Mouse (Mus musculus) spleen, postnatal 10 days (tissue): ENCODE measurements at regions not wholly inside any gene's neighbourhood (a gene's known extent, or its start where the extent isn't known, plus 50 kb on each side); places are given as distances from the start of the nearest gene placed in this dataset.
A peak's percentile ranks its signal among the peaks of the same experiment; 100 is the strongest.

ENCODE experiments used
- DNase-seq, 2 experiments: peaks; one replicate each; pipeline ENCODE4 v3.0.0; 2021 to 2022; ENCODE audit warnings: low spot score in 2 of 2

- DNase-seq: peak in 1 of 2 experiments; percentile 43
These were observed 52.6 kb upstream of the Smndc1 start for GRCm38 (mm10) chr19:53442756-53443654.

DNA sequence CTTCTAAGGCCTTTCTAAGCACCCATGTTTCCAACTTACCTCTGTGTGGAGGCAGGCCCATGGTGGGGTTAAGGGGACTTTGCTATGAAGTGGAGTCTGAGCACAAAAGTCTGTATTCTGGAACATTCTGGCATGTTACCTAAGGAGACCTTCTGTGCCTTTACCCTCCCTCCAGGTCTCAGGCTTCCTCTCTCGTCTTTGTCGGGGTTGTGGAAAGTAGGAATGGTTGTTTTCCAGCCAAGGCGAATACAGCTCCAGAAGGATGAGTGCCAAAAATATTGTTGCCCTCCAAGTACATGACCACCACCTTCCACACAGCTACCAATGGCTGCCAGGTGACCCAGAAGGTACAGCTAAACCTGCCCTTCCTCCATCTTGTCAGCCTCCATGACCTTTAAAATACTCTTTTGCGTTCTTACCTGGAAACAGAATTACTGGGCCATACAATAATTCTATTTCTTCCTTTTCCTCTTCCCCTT lies 51.8 kb upstream of the Smndc1 start:
- no peak for DNase-seq

- DNase-seq: peak in 1 of 2 experiments; percentile 53
These were observed 51.2 kb upstream of the Smndc1 start for GRCm38 (mm10) chr19:53441449-53442131.

DNA sequence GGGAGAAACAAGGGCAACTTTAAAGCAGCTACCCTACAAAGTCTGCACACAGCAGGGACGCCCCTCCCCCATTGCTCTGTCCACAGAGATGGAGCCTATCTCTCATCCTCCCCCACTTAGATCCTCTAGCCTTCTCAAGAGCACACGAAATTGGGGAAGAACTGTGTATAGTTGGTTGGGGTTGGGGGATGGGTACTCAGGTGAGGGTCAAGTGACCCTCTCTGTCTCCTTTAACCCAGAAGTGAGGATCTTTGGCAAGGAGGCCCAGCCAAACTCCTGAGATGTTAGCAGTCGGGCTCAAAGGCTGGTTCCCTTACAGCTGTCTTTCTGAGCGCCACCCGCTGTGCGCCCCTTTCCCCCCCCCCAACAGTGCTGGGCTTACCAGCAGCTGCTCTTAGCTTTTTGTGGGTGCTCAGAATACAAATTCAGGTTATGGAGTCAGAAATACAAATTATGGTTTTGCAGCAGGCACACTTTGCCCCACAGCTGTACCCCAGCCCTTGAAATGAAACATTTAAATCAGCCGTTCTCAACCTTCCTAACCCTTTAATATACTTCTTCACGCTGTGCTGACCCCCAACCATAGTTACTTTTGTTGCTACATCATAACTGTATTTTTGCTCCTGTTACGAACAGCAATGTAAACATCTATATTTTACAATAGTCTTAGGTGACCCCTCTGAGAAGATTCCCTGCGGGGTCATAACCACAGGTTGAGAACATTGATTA lies 50.1 kb upstream of the Smndc1 start:
- DNase-seq: peak in 1 of 2 experiments; percentile 66
